Mouse (Mus musculus) layer of hippocampus, postnatal 10 days (tissue): Measurements from ENCODE around the gene Rps19. TPM values are rescaled to one million over a fixed set of nuclear protein-coding genes. Genes with fewer than 3 reads are reported as not detected.
"Not testable (repeated sequence)": the region's sequence is repeated elsewhere in the genome, so short reads cannot be mapped to it uniquely, and the experiment has no call there.

Experiments used
- DNase-seq, 2 experiments: peaks; one replicate each; pipeline ENCODE4 v3.0.0; 2021; ENCODE audit warnings: low spot score in 2 of 2
- long read RNA-seq: library from polyadenylated mRNA; stranded (forward); transcript quantifications from one replicate; pipeline ENCODE4 v2.0.0, GENCODE M21; 2023
- total RNA-seq, 2 experiments: library from RNA; stranded (reverse); gene quantifications; 2 replicates each; pipeline ENCODE4 v1.2.3; 2021

Rps19 gene
- total RNA-seq = 100 to 1,000 TPM; 563 to 573 TPM
- long read RNA-seq, transcript Rps19-205 (7 exons, 593 nt) = minor isoform, 5 of 367 reads
- long read RNA-seq, transcript Rps19-203 (6 exons, 774 nt) = major isoform, 334 of 367 reads
- long read RNA-seq, transcript Rps19-202 (6 exons, 633 nt) = minor isoform, 13 of 367 reads
- long read RNA-seq, partial matches to known transcripts = 4 of 367 reads
- long read RNA-seq, other reads (novel, unspliced or antisense) = 7 of 367 reads

DNA sequence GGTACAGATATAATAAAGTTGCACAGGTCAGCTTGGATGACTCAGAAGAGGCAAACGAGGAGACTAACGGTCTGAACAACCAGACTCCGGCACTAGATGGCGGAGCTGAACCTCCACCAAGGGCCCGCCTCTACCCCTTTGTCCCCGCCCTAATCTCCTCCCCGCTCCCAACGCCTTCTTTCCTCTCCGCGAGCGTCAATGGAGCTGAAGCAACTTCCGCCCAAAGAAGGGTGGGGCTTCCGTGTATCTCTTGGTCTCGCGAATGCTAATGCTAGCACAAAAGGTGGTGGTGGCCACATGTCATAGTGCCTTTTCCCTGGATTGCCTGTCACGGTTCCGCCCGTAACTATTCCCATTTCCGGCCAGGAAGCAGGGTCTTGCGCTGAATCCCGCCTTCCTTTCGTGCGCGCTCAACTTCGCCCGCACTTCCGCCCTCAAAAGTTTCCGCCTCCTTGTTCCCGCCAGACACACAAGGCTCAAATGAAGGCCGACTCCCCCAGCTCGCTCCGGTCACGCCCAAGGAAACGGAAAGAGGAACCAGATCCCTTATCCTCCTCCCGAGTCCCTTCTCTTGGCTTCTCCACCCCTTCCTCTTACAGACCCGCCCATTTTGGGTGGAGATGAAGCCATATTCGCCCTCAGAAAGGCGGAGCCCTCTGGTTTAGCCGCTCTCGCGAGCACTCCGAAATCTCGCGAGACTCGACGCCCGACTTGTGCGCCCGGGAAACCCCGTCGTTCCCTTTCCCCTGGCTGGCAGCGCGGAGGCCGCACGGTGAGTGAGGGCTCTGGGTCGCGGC, at the start of gene Rps19:
TSS of gene Rps19 (plus strand) at position 476 of the 797 bp plus-strand sequence.
- peak; percentile 97 to 98 for DNase-seq

DNA sequence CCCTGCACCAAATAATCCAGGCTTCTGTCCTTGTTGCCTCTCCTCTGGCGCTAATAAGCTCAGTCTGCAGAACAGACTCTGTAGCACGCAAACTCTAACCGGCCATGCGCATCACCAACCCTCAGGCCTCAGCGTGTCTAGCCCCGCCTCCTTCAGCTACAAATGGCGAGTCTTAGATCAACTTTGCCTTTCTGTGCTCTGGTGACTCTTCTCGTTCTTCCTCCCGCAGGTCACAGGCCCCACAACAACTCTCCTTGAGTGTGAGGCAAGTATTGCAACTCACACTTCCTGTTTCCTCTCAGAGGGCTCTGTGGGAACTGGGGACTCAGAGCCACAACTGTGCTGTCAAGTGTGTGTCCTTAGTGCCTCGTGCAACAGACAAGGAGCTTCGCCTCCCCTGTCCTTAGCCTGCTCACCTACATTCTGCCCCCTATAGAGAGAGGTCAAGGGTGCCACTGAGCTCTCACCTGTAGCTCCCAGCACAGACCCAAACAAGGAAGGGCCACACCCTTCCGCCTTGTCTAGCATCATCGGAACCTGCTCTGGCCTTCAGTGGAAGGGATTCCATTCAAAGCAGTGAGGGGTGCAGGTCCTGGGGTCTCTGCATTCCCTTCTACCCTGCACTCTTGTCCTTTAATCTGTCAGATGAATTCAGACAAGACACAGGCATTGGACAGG, 45.3 kb upstream of the Rps19 start:
- not testable (repeated sequence) for DNase-seq

DNA sequence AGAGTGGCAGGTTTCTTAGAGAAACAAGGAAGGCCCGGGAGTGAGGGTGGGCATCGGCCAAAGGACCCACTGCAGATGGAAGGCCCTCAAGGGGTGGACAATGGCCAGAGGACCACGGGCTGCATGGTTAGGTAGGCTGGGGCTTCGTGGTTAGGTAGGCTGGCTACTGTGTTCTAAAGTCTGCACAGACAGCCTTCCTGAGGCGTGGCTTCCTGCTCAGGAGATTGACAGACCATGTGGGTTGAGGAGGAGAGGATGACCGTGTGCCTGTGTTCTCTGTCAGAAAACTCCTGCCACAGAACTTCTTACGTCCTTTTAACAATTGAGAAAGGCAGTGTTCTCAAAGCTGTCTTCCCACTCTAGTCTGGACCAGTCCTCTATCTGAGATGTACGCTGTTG, 44.8 kb upstream of the Rps19 start:
- no peak for DNase-seq

DNA sequence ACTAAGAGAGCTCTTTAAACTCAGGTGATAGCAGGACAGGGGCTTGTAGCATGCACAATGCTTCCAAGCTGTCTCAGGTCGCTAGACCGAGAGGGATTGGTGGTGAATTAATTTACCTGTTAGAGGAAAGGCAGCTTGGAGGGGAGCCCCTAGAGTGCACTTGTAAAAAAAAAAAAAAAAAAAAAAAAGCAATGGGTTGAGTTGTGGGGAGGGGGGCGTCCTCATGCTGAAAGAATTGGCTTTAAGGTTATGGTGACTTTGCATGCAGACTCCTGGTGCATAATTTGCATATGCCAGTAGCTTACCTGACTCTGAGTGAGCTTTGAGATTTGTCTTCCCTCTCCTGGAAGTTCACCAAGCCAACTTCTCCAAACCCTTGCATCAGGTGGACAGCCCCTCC, 43.8 kb upstream of the Rps19 start:
- no peak for DNase-seq

DNA sequence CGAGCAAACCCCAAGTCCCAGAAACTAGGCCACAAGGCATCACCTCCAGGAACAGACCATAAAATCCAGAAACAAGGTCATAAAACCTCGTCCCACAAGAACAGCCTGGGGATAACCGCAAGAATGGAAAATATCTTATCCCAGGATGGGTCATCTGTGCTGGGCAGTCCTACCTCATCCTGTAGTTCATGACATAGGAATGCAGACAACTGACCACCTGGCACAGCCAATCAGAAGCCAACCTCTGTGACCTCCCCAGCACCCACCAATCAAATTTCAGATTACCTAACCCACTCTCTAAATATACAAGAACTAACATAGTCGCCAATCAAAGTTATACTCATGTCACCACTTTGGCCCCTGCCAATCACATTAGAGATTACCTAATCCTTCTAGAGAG, 43.2 kb upstream of the Rps19 start:
- no peak for DNase-seq

DNA sequence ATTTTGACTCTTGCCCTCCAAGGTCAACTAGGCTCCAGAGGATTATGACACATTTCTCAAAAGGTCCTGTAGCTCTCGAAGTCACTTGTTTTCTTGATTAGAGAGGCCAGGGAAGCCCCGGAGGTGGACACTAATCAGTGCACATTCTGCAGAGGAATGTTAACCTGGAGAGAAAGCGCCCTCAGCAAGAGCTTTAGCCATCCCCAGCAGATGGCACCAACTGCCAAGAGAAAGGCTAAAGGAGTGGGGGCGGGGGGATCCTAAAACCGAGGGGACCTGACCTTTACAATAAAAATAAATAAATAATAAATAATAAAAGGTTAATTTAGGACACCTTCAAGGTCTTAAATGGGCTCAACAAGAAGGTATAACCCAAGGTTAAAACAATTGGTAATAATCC, 40.0 kb upstream of the Rps19 start:
- no peak for DNase-seq

DNA sequence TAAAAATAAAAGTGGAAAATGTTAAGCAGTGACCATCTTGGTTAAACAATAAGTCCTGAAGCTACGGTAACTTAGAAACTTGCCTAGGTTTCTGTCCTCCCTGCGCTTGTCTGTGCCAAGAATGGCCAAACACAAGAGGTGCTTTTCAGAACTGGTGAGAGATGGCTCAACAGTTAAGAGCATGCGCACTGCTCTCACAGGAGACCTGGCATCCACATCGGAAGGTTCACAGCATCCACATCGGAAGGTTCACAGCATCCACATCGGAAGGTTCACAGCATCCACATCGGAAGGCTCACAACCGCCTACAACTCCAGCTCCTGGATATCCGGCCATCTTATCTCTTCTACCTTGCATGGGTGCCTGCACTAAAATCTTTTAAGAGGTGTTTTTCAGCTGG, 39.0 kb upstream of the Rps19 start:
- DNase-seq = no peak

DNA sequence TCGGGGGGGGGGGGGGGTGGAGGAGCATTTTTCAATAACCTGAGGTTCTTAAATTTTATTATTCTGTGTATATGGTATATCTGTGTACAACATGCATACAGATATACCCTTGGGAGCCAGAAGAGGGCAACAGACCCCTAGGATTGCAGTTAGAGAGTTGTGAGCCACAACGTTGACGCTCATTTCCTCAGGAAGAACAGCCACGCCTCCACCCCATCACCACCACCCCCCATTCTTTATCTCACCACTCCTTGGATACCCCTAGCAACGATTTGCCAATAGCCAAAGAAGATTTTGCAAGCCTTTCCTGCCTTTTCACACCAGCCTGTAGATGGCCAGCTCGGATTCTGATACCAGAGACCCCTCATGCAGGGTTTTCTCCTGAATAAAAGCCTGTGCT, 38.5 kb upstream of the Rps19 start:
- DNase-seq = peak in 1 of 2 experiments; percentile 7

DNA sequence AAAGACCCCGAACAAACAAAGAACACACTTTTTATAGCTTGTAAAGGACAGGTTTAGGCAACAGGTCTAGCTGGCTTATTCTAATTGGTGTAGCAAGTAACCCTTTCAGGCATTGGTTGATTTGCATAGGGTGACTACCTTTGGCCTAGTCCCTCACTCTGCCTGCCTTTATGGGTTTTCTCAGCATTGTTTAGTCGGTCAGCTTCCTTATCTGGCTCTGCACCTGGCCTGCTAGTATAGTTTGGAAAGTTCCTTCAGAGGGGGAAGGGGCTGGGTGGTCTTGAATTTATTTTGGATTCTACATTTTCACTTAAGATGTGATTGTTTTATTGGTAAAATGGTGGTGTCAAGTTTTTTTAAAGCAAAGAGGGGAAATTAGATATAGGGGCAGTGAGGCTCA, 37.6 kb upstream of the Rps19 start:
- DNase-seq = not testable (repeated sequence)

DNA sequence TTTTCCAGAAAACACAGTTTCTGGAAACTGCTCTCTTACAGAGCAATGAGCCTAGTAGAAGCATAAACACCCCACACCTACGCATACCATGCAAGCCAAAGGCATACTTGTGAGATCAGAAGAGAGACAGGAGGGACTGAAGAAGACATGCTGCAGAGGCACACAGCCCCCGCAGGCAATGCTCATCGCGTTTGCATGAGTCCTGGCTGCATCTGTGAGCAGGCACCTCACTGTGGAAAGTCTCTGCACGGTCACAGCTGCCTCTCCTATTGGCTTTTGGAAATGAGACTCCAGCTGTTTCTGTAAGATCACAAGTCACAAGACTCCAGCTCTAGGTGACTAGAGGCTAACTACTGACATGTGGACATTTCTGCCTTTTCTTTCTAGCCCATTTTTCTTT, 34.0 kb upstream of the Rps19 start:
- DNase-seq = no peak

DNA sequence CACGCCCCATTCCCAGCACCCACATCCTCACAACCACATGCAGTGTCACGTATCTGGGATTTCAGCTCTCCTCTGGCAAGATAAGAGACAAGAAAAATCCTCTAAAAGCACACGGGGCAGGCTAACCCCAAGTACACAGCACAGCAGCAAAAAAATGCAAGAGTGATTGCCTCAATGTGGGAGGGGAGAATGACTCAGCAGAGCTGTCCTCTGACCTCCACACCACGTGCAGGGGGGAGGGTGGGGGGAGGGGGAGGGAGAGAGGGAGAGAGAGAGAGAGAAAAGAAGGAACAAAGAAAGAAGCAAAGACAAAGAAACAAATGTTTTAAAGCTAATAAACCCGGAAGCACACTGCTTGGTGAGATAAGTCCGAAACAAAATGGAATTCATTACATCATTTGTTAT, 33.3 kb upstream of the Rps19 start:
- no peak for DNase-seq

DNA sequence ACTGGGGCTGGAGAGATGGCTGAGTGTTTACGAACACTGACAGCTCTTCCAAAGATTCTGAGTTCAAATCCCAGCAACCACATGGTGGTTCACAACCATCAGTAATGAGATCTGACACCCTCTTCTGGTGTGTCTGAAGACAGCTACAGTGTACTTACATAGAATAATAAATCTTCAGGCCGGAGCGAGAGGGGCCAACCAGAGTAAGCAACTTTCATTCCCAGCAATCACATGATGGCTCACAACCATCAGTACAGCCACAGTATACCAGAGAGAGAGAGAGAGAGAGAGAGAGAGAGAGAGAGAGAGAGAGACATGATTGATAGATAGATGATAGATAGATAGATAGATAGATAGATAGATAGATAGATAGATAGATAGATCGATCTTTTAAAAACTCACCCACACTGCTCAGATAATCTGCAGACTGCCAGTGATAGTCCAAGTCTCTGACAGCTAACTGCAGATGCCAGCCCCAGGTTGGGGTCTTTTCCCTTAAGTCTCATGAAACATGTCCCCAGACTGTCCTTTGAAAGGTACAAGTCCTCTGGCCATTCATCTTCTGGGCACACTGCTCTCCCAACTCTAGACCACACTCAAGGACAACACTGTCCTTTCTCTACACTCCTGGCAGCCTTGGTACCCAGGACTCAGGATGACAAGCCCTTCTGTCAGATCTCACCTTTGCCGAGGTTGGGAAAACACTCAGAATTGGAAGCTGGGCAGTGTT, 32.4 kb upstream of the Rps19 start:
- DNase-seq = no peak

DNA sequence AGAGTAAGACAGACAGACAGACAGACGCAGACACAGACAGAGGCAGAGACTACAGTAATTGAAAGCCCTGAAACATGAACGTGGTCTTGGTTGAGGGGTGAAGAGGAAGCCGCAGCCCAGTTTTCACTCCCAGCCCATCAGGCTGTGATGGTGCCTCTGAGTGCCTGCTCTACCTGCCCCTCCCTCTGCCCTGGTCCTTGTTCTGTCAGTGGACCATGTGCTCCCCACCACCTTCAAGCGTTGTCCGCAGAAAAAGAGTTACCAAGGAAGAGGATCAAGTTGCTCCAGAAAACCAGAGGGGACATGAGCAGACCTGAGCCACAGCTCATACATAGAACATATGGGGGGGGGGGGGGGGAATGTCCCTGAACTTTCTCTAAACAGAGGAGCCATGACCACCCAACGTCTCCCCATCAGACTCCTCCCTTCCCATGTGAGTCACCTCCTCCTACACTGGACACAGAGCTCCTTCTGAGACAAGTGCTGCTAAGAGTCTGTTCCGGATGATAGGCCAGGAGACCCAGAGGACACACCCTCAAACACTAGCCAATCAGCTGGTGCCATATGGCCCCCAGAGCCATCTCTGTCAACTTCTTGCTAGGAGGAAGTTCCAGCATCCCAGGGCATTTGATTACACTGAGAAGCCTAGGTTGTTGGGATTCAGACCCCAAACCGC, 31.5 kb upstream of the Rps19 start:
- no peak for DNase-seq

DNA sequence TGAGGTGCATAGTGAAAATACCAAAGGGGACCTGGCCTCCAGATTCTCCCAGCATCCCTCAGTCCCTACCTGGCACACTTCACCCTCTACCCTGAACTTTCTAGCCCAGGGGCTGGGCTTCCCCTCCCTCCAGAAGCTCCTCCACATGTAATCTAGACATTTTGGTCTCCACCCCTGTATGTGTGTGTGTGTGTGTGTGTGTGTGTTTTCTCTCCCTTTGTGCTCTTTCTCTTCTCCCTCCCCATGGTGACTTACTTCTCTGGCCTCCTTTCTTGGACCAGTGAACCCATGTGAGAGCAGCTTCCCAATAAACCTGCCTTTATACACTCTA, 31.0 kb upstream of the Rps19 start:
- no peak for DNase-seq

DNA sequence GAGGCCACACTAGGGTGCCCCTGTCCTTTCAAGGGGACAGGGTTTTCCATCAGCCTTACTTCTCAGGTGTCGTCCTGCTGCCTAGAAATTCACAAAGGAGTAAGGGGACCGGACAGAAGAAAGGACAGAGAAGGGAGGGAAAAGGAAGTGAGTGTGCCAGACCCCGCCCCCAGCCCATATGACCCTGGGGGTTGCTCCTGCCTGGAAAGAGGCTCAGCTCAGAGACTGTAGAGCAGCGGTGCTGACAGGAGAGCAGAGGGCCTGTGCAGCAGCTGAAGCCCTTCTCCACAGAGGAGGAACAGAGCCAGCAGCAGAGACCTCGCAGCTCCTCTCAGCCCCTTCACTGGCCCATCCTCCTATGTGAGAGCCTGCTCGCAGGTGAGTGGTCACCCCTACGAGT, 30.5 kb upstream of the Rps19 start:
- no peak for DNase-seq

DNA sequence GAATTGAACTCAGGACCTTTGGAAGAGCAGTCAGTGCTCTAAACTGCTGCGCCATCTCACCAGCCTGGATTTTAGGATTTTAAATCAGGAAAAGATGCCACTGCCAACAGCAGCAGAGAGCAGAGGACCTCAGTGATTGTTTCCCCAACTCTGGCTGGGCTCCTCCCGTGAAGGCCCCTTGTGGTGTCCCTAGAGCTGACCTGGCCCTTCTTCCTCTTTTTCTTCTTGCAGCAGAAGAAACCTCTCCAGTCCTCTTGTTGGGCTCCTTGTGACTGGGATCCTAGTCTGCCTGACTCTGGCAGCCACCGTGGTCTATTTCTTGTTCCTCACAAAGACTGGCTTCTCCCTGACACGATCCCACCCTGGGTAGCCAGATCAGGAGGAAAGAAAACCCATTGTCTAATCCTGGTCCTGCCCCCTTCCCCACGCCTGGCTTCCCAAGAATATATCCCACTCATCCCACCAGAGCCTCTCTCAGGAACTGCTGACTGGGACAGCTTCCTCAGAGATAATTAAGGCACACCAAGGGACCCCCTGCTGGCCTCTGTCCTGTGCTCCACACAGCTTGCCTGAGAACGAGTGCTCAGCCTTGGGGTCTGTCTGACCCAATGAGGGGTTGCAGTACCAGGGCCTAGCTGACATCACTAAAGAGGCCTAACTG, 27.6 kb upstream of the Rps19 start:
- DNase-seq = no peak

DNA sequence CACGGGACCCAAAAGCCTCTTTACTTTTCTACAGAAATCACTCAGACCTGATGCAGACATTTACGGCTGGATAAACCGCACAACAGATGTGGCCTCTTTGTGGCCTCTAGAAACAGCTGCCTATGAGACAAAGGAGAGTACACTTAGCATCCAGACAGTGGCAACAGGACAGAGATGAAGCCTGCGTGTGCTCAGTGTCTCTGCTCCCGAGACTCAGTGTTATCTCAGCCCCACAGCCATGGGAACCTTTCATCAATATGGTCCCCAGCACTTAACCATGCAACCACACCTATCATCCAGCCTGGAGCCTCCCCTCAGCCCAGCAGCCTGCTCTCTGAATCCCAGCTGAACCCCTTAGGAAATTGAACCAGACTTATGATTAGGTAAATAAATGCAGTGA, 24.9 kb upstream of the Rps19 start:
- DNase-seq = no peak

DNA sequence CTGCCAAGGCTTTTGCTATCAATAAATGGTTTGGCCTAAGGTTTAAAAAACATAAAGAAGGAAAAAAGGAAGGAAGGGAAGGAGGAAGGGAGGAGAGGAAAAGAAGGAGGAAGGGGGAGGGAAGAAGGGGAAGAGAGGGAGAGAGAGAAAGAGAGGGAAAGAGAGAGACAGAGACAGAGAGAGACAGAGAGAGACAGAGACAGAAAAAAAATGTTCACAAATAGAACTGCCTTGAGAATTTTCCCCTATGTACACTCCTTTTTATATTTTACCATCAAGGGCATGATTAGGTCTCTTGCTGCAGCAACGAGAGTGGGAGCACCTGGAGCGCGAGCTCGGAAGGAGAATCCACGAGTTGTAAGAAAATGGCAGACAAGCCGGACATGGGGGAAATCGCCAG, 22.3 kb upstream of the Rps19 start, which contains the start of gene Gm9844:
TSS of gene Gm9844 (plus strand) at position 301 of the 400 bp plus-strand sequence.
- no peak for DNase-seq

DNA sequence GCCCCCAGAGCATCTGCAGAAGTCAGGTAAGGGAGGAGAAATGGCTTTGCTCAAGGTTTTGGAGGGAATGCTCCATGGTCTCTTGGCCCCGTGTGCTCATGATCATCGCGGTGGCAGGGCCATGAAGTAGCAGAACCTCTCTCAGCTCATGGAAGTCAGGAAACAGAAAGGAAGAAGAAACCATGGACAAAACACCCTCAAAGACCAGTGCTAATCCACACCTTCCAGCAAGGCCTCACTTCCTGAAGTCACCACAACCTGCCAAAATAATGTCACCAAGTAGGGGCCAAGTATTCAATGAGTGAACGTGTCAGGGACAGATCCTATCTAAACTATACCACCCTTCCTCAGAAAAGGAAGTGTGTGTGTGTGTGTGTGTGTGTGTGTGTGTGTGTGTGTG, 21.3 kb upstream of the Rps19 start:
- DNase-seq = no peak

DNA sequence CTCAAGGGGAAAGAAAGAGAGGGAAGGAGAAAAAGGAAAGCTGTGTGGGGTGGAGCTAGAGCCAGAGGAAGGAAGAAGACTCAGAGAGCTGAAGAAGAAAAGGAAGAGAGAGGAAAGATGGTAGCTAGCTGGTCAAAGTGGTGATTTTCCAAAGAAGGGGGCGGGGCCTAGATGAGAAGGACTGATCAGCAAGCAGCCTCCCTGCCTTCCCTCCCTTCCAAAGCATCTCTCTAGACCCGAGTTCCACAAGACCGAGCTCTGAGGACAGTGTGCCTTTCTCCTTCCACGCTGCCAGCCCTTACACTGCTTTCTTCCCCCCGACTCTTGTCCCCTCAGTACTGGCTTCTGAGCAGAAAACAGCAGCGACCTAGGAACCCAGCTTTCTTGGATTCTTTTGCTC, 20.0 kb upstream of the Rps19 start:
- no peak for DNase-seq

DNA sequence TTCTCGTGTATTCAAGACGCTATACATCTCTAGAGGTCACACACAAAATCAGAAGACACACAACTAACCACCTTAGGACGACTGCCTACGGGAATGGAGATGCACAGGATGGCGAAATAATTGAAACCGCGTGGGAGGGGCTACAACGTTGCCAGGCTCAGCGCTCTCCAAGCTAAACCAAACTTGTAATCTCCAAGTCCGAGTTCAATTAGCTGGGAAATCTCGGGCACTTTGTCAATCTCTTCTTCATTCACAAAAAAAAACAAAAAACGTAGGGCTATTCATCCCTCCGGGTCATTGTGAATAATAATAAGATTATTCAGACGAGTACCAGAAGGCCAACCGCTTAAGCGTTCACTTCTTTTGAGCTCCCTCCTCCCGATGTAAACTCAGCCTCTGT, 15.1 kb upstream of the Rps19 start:
- no peak for DNase-seq
